Mouse (Mus musculus): Measurements from ENCODE around the gene Olfr1022. TPM values are rescaled to one million over a fixed set of nuclear protein-coding genes. Genes with fewer than 3 reads are reported as not detected.

The Olfr1022 gene
- not detected for polyA plus RNA-seq (2012; fragmentation: generic; extraction: Trizol)
- long read RNA-seq, experiment 1: 0 reads
- long read RNA-seq, experiment 2: 0 reads

GRCm38 (mm10) chr2:85868294-85868693 lies at the start of gene Olfr1022:
Gene Olfr1022, plus strand, starts transcription at chr2:85868594.
- TF ChIP-seq FOSL1 (IDR thresholded peaks at IDR 0.05; ENCODE audit: insufficient read depth, low read length, poor library complexity, severe bottlenecking) (no peak), USF1 (IDR thresholded peaks at IDR 0.05; ENCODE audit: low read depth) (no peak), CEBPB (IDR thresholded peaks at IDR 0.05; ENCODE audit: low read depth) (no peak), MYOD1 (IDR thresholded peaks at IDR 0.05; ENCODE audit: control insufficient read depth, insufficient read length, low read depth) (no peak), CTCF (IDR thresholded peaks at IDR 0.05; ENCODE audit: control insufficient read depth, insufficient read depth, insufficient read length) (no peak), MYOG (IDR thresholded peaks at IDR 0.05; ENCODE audit: control insufficient read depth, extremely low read depth, insufficient read length) (no peak), MAX (IDR thresholded peaks at IDR 0.05) (no peak)
- Histone ChIP-seq H3K36me3 (ENCODE audit: control insufficient read depth, insufficient read depth) (no peaks in the 10 kb centered on the region), H3K79me2 (ENCODE audit: control insufficient read depth, insufficient read depth) (no peaks in the 10 kb centered on the region), H3K27me3 (ENCODE audit: control insufficient read depth, insufficient read depth, insufficient read length) (no peaks in the 10 kb centered on the region), H3ac (ENCODE audit: control insufficient read depth, insufficient read length, low read depth) (no peak within 1 kb of the TSS), H3K79me3 (ENCODE audit: low read depth) (no peaks in the 10 kb centered on the region), H3K4me3 (ENCODE audit: insufficient read depth, poor library complexity, severe bottlenecking) (no peak within 1 kb of the TSS)

- Histone ChIP-seq H3K27me3 (ENCODE audit: control insufficient read depth, insufficient read depth, insufficient read length) (no peaks in the 10 kb centered on the region), H3K36me3 (ENCODE audit: control insufficient read depth, insufficient read depth) (no peaks in the 10 kb centered on the region), H3K4me3 (ENCODE audit: insufficient read depth, poor library complexity, severe bottlenecking) (no peak within 1 kb of the TSS), H3K79me3 (ENCODE audit: low read depth) (no peaks in the 10 kb centered on the region), H3K79me2 (ENCODE audit: control insufficient read depth, insufficient read depth) (no peaks in the 10 kb centered on the region), H3ac (ENCODE audit: control insufficient read depth, insufficient read length, low read depth) (no peak within 1 kb of the TSS)
- TF ChIP-seq MAX (IDR thresholded peaks at IDR 0.05) (no peak), MYOD1 (IDR thresholded peaks at IDR 0.05; ENCODE audit: control insufficient read depth, insufficient read length, low read depth) (no peak), CTCF (IDR thresholded peaks at IDR 0.05; ENCODE audit: control insufficient read depth, insufficient read depth, insufficient read length) (no peak), USF1 (IDR thresholded peaks at IDR 0.05; ENCODE audit: low read depth) (no peak), MYOG (IDR thresholded peaks at IDR 0.05; ENCODE audit: control insufficient read depth, extremely low read depth, insufficient read length) (no peak), FOSL1 (IDR thresholded peaks at IDR 0.05; ENCODE audit: insufficient read depth, low read length, poor library complexity, severe bottlenecking) (no peak), CEBPB (IDR thresholded peaks at IDR 0.05; ENCODE audit: low read depth) (no peak)
Observed at GRCm38 (mm10) chr2:85845383-85845782, 23.0 kb upstream of the Olfr1022 start, which contains the start of gene Olfr1019. Gene Olfr1019, minus strand, starts transcription at chr2:85845483.

GRCm38 (mm10) chr2:85846730-85847129 lies 21.7 kb upstream of the Olfr1022 start, which contains the start of gene Olfr1020:
Gene Olfr1020, plus strand, starts transcription at chr2:85847030.
- Histone ChIP-seq H3K79me2 (ENCODE audit: control insufficient read depth, insufficient read depth) (no peaks in the 10 kb centered on the region), H3K27me3 (ENCODE audit: control insufficient read depth, insufficient read depth, insufficient read length) (no peaks in the 10 kb centered on the region), H3ac (ENCODE audit: control insufficient read depth, insufficient read length, low read depth) (no peak within 1 kb of the TSS), H3K79me3 (ENCODE audit: low read depth) (no peaks in the 10 kb centered on the region), H3K4me3 (ENCODE audit: insufficient read depth, poor library complexity, severe bottlenecking) (no peak within 1 kb of the TSS), H3K36me3 (ENCODE audit: control insufficient read depth, insufficient read depth) (no peaks in the 10 kb centered on the region)
- no peak for TF ChIP-seq MYOG (IDR thresholded peaks at IDR 0.05; ENCODE audit: control insufficient read depth, extremely low read depth, insufficient read length)
- TF ChIP-seq MAX (IDR thresholded peaks at IDR 0.05): no peak
- no peak for TF ChIP-seq MYOD1 (IDR thresholded peaks at IDR 0.05; ENCODE audit: control insufficient read depth, insufficient read length, low read depth)
- TF ChIP-seq CTCF (IDR thresholded peaks at IDR 0.05; ENCODE audit: control insufficient read depth, insufficient read depth, insufficient read length): no peak
- TF ChIP-seq USF1 (IDR thresholded peaks at IDR 0.05; ENCODE audit: low read depth): no peak
- TF ChIP-seq CEBPB (IDR thresholded peaks at IDR 0.05; ENCODE audit: low read depth): no peak
- no peak for TF ChIP-seq FOSL1 (IDR thresholded peaks at IDR 0.05; ENCODE audit: insufficient read depth, low read length, poor library complexity, severe bottlenecking)

- Histone ChIP-seq H3K4me3 (ENCODE audit: insufficient read depth, poor library complexity, severe bottlenecking) (no peak within 1 kb of the TSS), H3K79me2 (ENCODE audit: control insufficient read depth, insufficient read depth) (no peaks in the 10 kb centered on the region), H3K27me3 (ENCODE audit: control insufficient read depth, insufficient read depth, insufficient read length) (no peaks in the 10 kb centered on the region), H3K36me3 (ENCODE audit: control insufficient read depth, insufficient read depth) (no peaks in the 10 kb centered on the region), H3K79me3 (ENCODE audit: low read depth) (no peaks in the 10 kb centered on the region), H3ac (ENCODE audit: control insufficient read depth, insufficient read length, low read depth) (no peak within 1 kb of the TSS)
- TF ChIP-seq MYOD1 (IDR thresholded peaks at IDR 0.05; ENCODE audit: control insufficient read depth, insufficient read length, low read depth): no peak
- no peak for TF ChIP-seq USF1 (IDR thresholded peaks at IDR 0.05; ENCODE audit: low read depth)
- TF ChIP-seq MYOG (IDR thresholded peaks at IDR 0.05; ENCODE audit: control insufficient read depth, extremely low read depth, insufficient read length): no peak
Observed at GRCm38 (mm10) chr2:85885340-85885739, 16.9 kb downstream of the Olfr1022 start, which contains the start of gene Olfr1023. Gene Olfr1023, plus strand, starts transcription at chr2:85885640.

GRCm38 (mm10) chr2:85904952-85905351 lies 36.6 kb downstream of the Olfr1022 start, which contains the start of gene Olfr1024:
Gene Olfr1024, minus strand, starts transcription at chr2:85905052.
- Histone ChIP-seq H3ac (ENCODE audit: control insufficient read depth, insufficient read length, low read depth) (no peak within 1 kb of the TSS), H3K79me3 (ENCODE audit: low read depth) (no peaks in the 10 kb centered on the region), H3K4me3 (ENCODE audit: insufficient read depth, poor library complexity, severe bottlenecking) (no peak within 1 kb of the TSS), H3K79me2 (ENCODE audit: control insufficient read depth, insufficient read depth) (no peaks in the 10 kb centered on the region), H3K36me3 (ENCODE audit: control insufficient read depth, insufficient read depth) (no peaks in the 10 kb centered on the region), H3K27me3 (ENCODE audit: control insufficient read depth, insufficient read depth, insufficient read length) (no peaks in the 10 kb centered on the region)
- TF ChIP-seq MAX (IDR thresholded peaks at IDR 0.05): no peak

GRCm38 (mm10) chr2:85913197-85913596 lies 44.8 kb downstream of the Olfr1022 start:
- TF ChIP-seq FOSL1 (IDR thresholded peaks at IDR 0.05; ENCODE audit: insufficient read depth, low read length, poor library complexity, severe bottlenecking): no peak
- Histone ChIP-seq H3ac (ENCODE audit: control insufficient read depth, insufficient read length, low read depth) (no peak overlapping the region), H3K79me3 (ENCODE audit: low read depth) (no peaks in the 10 kb centered on the region), H3K27me3 (ENCODE audit: control insufficient read depth, insufficient read depth, insufficient read length) (no peaks in the 10 kb centered on the region), H3K4me3 (ENCODE audit: insufficient read depth, poor library complexity, severe bottlenecking) (no peak overlapping the region), H3K36me3 (ENCODE audit: control insufficient read depth, insufficient read depth) (no peaks in the 10 kb centered on the region), H3K79me2 (ENCODE audit: control insufficient read depth, insufficient read depth) (no peaks in the 10 kb centered on the region)

All from C2C12 (cell line).